Mouse (Mus musculus): ENCODE measurements around the gene Glod4. TPM values are rescaled to one million over a fixed set of nuclear protein-coding genes. Genes with fewer than 3 reads are reported as not detected.
A peak's percentile ranks its signal among the peaks of the same experiment; 100 is the strongest.

Glod4 gene
- 66.2 to 85.9 TPM (median 77.0 TPM) in 3 replicates for total RNA-seq (2017)

GRCm38 (mm10) chr11:76242901-76243810, at the start of gene Glod4, which contains the start of gene Mrm3:
Gene Glod4, minus strand, starts transcription at chr11:76243725.
Gene Mrm3, plus strand, starts transcription at chr11:76243715.
- peak; percentile 95 for ATAC-seq (replicated peaks; ENCODE audit: insufficient number of reproducible peaks, low FRiP score, low TSS enrichment, poor library complexity, severe bottlenecking)

- no peak for ATAC-seq (replicated peaks; ENCODE audit: insufficient number of reproducible peaks, low FRiP score, low TSS enrichment, poor library complexity, severe bottlenecking)
Observed at GRCm38 (mm10) chr11:76292831-76293230, 49.3 kb upstream of the Glod4 start.

- no peak for ATAC-seq (replicated peaks; ENCODE audit: insufficient number of reproducible peaks, low FRiP score, low TSS enrichment, poor library complexity, severe bottlenecking)
Observed at GRCm38 (mm10) chr11:76292398-76292797, 48.9 kb upstream of the Glod4 start.

- ATAC-seq (replicated peaks; ENCODE audit: insufficient number of reproducible peaks, low FRiP score, low TSS enrichment, poor library complexity, severe bottlenecking), result no peak
Observed at GRCm38 (mm10) chr11:76291960-76292359, 48.4 kb upstream of the Glod4 start.

- no peak for ATAC-seq (replicated peaks; ENCODE audit: insufficient number of reproducible peaks, low FRiP score, low TSS enrichment, poor library complexity, severe bottlenecking)
Observed at GRCm38 (mm10) chr11:76290367-76290766, 46.8 kb upstream of the Glod4 start.

- no peak for ATAC-seq (replicated peaks; ENCODE audit: insufficient number of reproducible peaks, low FRiP score, low TSS enrichment, poor library complexity, severe bottlenecking)
Observed at GRCm38 (mm10) chr11:76288645-76289044, 45.1 kb upstream of the Glod4 start.

GRCm38 (mm10) chr11:76287301-76287700, 43.8 kb upstream of the Glod4 start:
- ATAC-seq (replicated peaks; ENCODE audit: insufficient number of reproducible peaks, low FRiP score, low TSS enrichment, poor library complexity, severe bottlenecking), result no peak

- no peak for ATAC-seq (replicated peaks; ENCODE audit: insufficient number of reproducible peaks, low FRiP score, low TSS enrichment, poor library complexity, severe bottlenecking)
Observed at GRCm38 (mm10) chr11:76286534-76287126, 43.1 kb upstream of the Glod4 start.

GRCm38 (mm10) chr11:76285431-76286075, 42.0 kb upstream of the Glod4 start:
- no peak for ATAC-seq (replicated peaks; ENCODE audit: insufficient number of reproducible peaks, low FRiP score, low TSS enrichment, poor library complexity, severe bottlenecking)

- no peak for ATAC-seq (replicated peaks; ENCODE audit: insufficient number of reproducible peaks, low FRiP score, low TSS enrichment, poor library complexity, severe bottlenecking)
Observed at GRCm38 (mm10) chr11:76283841-76284240, 40.3 kb upstream of the Glod4 start.

- ATAC-seq (replicated peaks; ENCODE audit: insufficient number of reproducible peaks, low FRiP score, low TSS enrichment, poor library complexity, severe bottlenecking), result no peak
Observed at GRCm38 (mm10) chr11:76279971-76280370, 36.4 kb upstream of the Glod4 start.

- no peak for ATAC-seq (replicated peaks; ENCODE audit: insufficient number of reproducible peaks, low FRiP score, low TSS enrichment, poor library complexity, severe bottlenecking)
Observed at GRCm38 (mm10) chr11:76278960-76279852, 35.7 kb upstream of the Glod4 start.

- no peak for ATAC-seq (replicated peaks; ENCODE audit: insufficient number of reproducible peaks, low FRiP score, low TSS enrichment, poor library complexity, severe bottlenecking)
Observed at GRCm38 (mm10) chr11:76272440-76272839, 28.9 kb upstream of the Glod4 start.

- ATAC-seq (replicated peaks; ENCODE audit: insufficient number of reproducible peaks, low FRiP score, low TSS enrichment, poor library complexity, severe bottlenecking), result no peak
Observed at GRCm38 (mm10) chr11:76268521-76269065, 25.1 kb upstream of the Glod4 start.

GRCm38 (mm10) chr11:76268001-76268459, 24.5 kb upstream of the Glod4 start:
- no peak for ATAC-seq (replicated peaks; ENCODE audit: insufficient number of reproducible peaks, low FRiP score, low TSS enrichment, poor library complexity, severe bottlenecking)

- no peak for ATAC-seq (replicated peaks; ENCODE audit: insufficient number of reproducible peaks, low FRiP score, low TSS enrichment, poor library complexity, severe bottlenecking)
Observed at GRCm38 (mm10) chr11:76267550-76267949, 24.0 kb upstream of the Glod4 start.

- no peak for ATAC-seq (replicated peaks; ENCODE audit: insufficient number of reproducible peaks, low FRiP score, low TSS enrichment, poor library complexity, severe bottlenecking)
Observed at GRCm38 (mm10) chr11:76262611-76263351, 19.3 kb upstream of the Glod4 start.

GRCm38 (mm10) chr11:76261224-76261623, 17.7 kb upstream of the Glod4 start:
- peak; percentile 45 for ATAC-seq (replicated peaks; ENCODE audit: insufficient number of reproducible peaks, low FRiP score, low TSS enrichment, poor library complexity, severe bottlenecking)
